ENCODE assay signal across 9 mouse cellular contexts in genomic region chrX:162717837-162718236, GRCm38 (mm10). TPM values are rescaled to one million over a fixed set of nuclear protein-coding genes. Genes with fewer than 3 reads are reported as not detected.
DNase-seq lines count a peak whose midpoint lies in the region; ATAC-seq and TF ChIP-seq lines count a peak whose summit lies in the region.
"Had no signal": no experiment of that assay in that cellular context is flagged by ENCODE, and none has a peak within 500 bp of the region (broad histone marks: within the 10 kb centered on the region; RNA-seq: fewer than 3 reads in every experiment).

No protein-coding gene starts in this region.

- intact Hi-C loops in heart, postnatal 10 days (cut with DNase I): loop anchor here (2.0 to 5.0 kb wide), 3 partner anchors 44 to 191 kb away; partner anchors contain the start of gene Rbbp7
- intact Hi-C loops in left cerebral cortex, adult 2 months (cut with DNase I): no loop called here

- no peak overlapping the region for H3K4me3 ChIP-seq in liver, embryonic 12.5 days
- no peak overlapping the region for H3K4me3 ChIP-seq in cerebellum, adult 2 months (replicated peaks; ENCODE audit: insufficient read depth, low read depth, low read length)
- no peak overlapping the region for H3K4me3 ChIP-seq in left cerebral cortex, adult 2 months
- H3K4me3 ChIP-seq: limb, embryonic 12.5 days had no signal

- no peak for ATAC-seq in liver, embryonic 12.5 days
- ATAC-seq in neutrophil, adult 5-6 weeks (ENCODE audit: extremely low read depth, insufficient number of reproducible peaks, low FRiP score, poor library complexity, severe bottlenecking): peak; percentile 55; the same call in 1 of the 2 replicates
- no peak for ATAC-seq in monocyte, adult 5-6 weeks (replicated peaks; ENCODE audit: insufficient number of reproducible peaks, low FRiP score, low TSS enrichment, poor library complexity, severe bottlenecking)

- H3K4me1 ChIP-seq in liver, embryonic 12.5 days: peaks cover 12% of the 10 kb centered on the region; the same call in 1 of the 2 replicates
- no peaks in the 10 kb centered on the region for H3K4me1 ChIP-seq in cerebellum, adult 2 months (ENCODE audit: control insufficient read depth, insufficient read depth, low read length)
- H3K4me1 ChIP-seq: limb, embryonic 12.5 days had no signal

- H3K36me3 ChIP-seq in liver, embryonic 12.5 days: no peaks in the 10 kb centered on the region
- H3K36me3 ChIP-seq: limb, embryonic 12.5 days had no signal

- 25% methylated on average over 5 of the region's 5 CpGs for whole genome bisulfite sequencing in liver, embryonic 12.5 days (ENCODE audit: insufficient replicate concordance)
- 29% methylated on average over 5 of the region's 5 CpGs for WGBS in cerebellum, adult 2 months

- no peak for TF ChIP-seq POLR2A in cerebellum, adult 2 months (IDR thresholded peaks at IDR 0.05; ENCODE audit: borderline replicate concordance, insufficient read depth, low read length)

- no peaks in the 10 kb centered on the region for H3K9me3 ChIP-seq in liver, embryonic 12.5 days (replicated peaks)
- H3K9me3 ChIP-seq: limb, embryonic 12.5 days had no signal

- no peak overlapping the region for H3K9ac ChIP-seq in liver, embryonic 12.5 days
- H3K9ac ChIP-seq: limb, embryonic 12.5 days had no signal

- DNase-seq in liver: peak; percentile 68
- peak; percentile 46 for DNase-seq in MN1 (ENCODE audit: low spot score)
- peak; percentile 34 to 38 for DNase-seq in cerebellum, adult 2 months
- peak; percentile 41 to 62 for DNase-seq in heart, postnatal 10 days
- peak; percentile 30 to 33 for DNase-seq in left cerebral cortex, adult 2 months (ENCODE audit: extremely low spot score in 1 of 2, low spot score in 2 of 2)

- peak; percentile 52; the same call in 1 of the 2 replicates for TF ChIP-seq CTCF in cerebellum, adult 2 months (IDR thresholded peaks at IDR 0.05; ENCODE audit: borderline replicate concordance, insufficient read depth, low read depth, low read length)
- TF ChIP-seq CTCF in left cerebral cortex, adult 2 months (IDR thresholded peaks at IDR 0.05): peak; percentile 52

- no peaks in the 10 kb centered on the region for H3K27me3 ChIP-seq in liver, embryonic 12.5 days (replicated peaks)
- no peaks in the 10 kb centered on the region for H3K27me3 ChIP-seq in cerebellum, adult 2 months (ENCODE audit: control insufficient read depth, insufficient read depth, low read length)
- H3K27me3 ChIP-seq: limb, embryonic 12.5 days had no signal

- H3K27ac ChIP-seq in liver, embryonic 12.5 days: no peak overlapping the region
- H3K27ac ChIP-seq in cerebellum, adult 2 months (ENCODE audit: insufficient read depth, low read length): no peak overlapping the region
- H3K27ac ChIP-seq in left cerebral cortex, adult 2 months: no peak overlapping the region
- H3K27ac ChIP-seq: limb, embryonic 12.5 days had no signal

- no peak overlapping the region for H3K4me2 ChIP-seq in liver, embryonic 12.5 days
- H3K4me2 ChIP-seq: limb, embryonic 12.5 days had no signal

RNA-seq across cellular contexts. Expression of gene Rbbp7, which starts 42.4 kb away (rescaled TPM):
- 289 and 294 TPM in 2 replicates for polyA plus RNA-seq in liver, embryonic 12.5 days (2016; fragmentation: Nextera tagmentation; extraction: Ambion mirVana)
- polyA plus RNA-seq in cerebellum, adult 2 months (2012; rRNA removed): 109 and 111 TPM in 2 replicates
- total RNA-seq in heart, postnatal 10 days (2021): 100 to 1,000 TPM; 208 to 210 TPM
- total RNA-seq in left cerebral cortex, adult 2 months (2021): 100 to 1,000 TPM; 137 to 155 TPM
- 61.6 and 69.9 TPM in 2 replicates for total RNA-seq in neutrophil, adult 5-6 weeks (2017)
- 77.8 to 130 TPM (median 129 TPM) in 3 replicates for total RNA-seq in monocyte, adult 5-6 weeks (2017)
